Mouse (Mus musculus) thymus, adult 2 months (tissue): ENCODE data around the gene Cttnbp2. TPM values are rescaled to one million over a fixed set of nuclear protein-coding genes. Genes with fewer than 3 reads are reported as not detected.

Experiments used
- DNase-seq: peaks from one replicate; pipeline ENCODE4 v3.0.0; 2021
- H3K27ac ChIP-seq: fragments of 200-500 bp; 2 replicates; pipeline ENCODE4 v1.5.1; 2012; ENCODE audit warnings: low read length, control low read depth; ENCODE audit not compliant: control insufficient read depth, insufficient read depth
- H3K27me3 ChIP-seq: fragments of 200-500 bp; 2 replicates; pipeline ENCODE4 v1.6.1; 2012; ENCODE audit warnings: mild to moderate bottlenecking, low read length, moderate library complexity, mixed read lengths; ENCODE audit not compliant: control insufficient read depth, insufficient read depth
- H3K36me3 ChIP-seq: fragments of 200-500 bp; 2 replicates; pipeline ENCODE4 v1.6.1; 2012; ENCODE audit warnings: mild to moderate bottlenecking, low read length, moderate library complexity; ENCODE audit not compliant: control insufficient read depth, insufficient read depth
- H3K4me1 ChIP-seq: fragments of 200-500 bp; replicated peaks from 2 replicates; pipeline ENCODE4 v1.6.1; 2012; ENCODE audit warnings: low read length; ENCODE audit not compliant: control insufficient read depth, insufficient read depth
- H3K4me3 ChIP-seq: fragments of 200-500 bp; 2 replicates; pipeline ENCODE4 v1.5.1; 2012; ENCODE audit warnings: mild to moderate bottlenecking, low read length, control low read depth, moderate library complexity; ENCODE audit not compliant: control insufficient read depth, insufficient read depth
- CTCF ChIP-seq: fragments of 200-500 bp; IDR thresholded peaks from 2 replicates; pipeline ENCODE4 v1.5.1; 2012; ENCODE audit warnings: mild to moderate bottlenecking, control low read depth, low read length, moderate library complexity, borderline replicate concordance; ENCODE audit not compliant: control insufficient read depth, poor library complexity, insufficient read depth; ENCODE audit errors: extremely low read depth
- POLR2A ChIP-seq: fragments of 200-500 bp; IDR thresholded peaks from 2 replicates; pipeline ENCODE4 v1.6.1; 2012; ENCODE audit warnings: mild to moderate bottlenecking, low read length, control low read depth, moderate library complexity; ENCODE audit not compliant: control insufficient read depth, poor library complexity, insufficient read depth; ENCODE audit errors: extremely low read depth
- WGBS: fragments of 180-500 bp; shearing (Covaris S2); methylation state at CpG from one replicate; pipeline ENCODE4 v1.1.7; 2018; 5-methylcytosine and 5-hydroxymethylcytosine counted together
- polyA plus RNA-seq: library from polyadenylated mRNA; depleted of rRNA; stranded (reverse); fragments of >200 nt; gene quantifications from 2 replicates; pipeline ENCODE4 v1.2.3, GENCODE M21; 2012

Gene Cttnbp2
- polyA plus RNA-seq, 1 experiment: 0.49 TPM

DNA sequence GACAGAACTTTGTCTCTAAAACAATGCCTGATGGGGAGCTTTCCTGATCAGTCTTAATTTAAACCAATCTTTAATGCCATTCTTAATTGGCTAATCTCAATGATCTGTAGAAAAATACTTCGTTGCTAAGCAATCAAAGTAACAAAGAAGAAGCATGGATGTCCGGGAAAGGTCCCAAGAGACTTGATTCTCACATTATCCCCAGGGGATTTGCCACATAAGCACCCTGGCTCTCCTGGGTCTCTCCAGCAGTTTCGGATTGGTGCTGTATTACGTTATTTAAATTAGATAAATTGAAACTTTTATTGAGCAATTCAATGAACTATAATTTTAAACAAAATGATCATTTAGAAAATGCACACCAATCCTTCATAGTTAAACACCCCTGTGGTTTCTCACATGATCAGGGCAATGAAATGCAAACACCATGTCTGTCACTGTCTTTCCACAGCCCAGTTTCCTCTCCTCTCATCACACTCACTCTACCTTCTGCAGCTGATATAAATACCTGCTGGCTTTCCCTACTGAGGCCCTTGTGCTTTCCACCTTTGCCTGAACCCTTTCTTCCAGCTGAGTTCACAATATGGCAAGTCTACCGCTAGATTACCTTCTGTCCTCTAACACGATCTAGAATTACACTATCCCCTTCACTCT lies 22.3 kb downstream of the Cttnbp2 start:
- Histone ChIP-seq H3K4me1 (no peaks in the 10 kb centered on the region), H3K4me3 (no peak overlapping the region), H3K36me3 (no peaks in the 10 kb centered on the region), H3K27me3 (no peaks in the 10 kb centered on the region), H3K27ac (no peak overlapping the region)
- WGBS: 87% methylated on average over 6 of the region's 6 CpGs
- DNase-seq: no peak
- TF ChIP-seq CTCF (no peak), POLR2A (no peak)

DNA sequence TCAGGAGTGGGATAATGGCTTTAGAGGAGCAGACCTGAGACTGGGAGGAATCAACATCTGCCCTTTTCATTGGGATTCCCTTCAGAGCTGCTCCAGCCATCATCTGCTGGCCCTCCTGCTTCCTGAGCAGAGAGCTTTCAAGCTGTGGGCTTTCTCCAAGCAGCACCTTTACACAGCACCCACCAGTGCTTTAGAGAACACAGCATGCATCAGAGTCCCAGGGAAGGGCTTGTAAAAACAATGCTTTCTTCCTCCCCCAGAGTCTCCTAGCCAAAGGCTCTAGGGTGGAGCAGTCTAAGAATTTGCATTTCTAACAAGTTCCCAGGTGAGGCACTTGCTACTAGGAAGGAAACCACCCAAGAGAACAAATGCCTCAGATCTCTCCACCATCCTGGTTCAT lies 29.6 kb downstream of the Cttnbp2 start:
- Histone ChIP-seq H3K27me3 (no peaks in the 10 kb centered on the region), H3K27ac (no peak overlapping the region)
- TF ChIP-seq POLR2A (no peak), CTCF (no peak)

DNA sequence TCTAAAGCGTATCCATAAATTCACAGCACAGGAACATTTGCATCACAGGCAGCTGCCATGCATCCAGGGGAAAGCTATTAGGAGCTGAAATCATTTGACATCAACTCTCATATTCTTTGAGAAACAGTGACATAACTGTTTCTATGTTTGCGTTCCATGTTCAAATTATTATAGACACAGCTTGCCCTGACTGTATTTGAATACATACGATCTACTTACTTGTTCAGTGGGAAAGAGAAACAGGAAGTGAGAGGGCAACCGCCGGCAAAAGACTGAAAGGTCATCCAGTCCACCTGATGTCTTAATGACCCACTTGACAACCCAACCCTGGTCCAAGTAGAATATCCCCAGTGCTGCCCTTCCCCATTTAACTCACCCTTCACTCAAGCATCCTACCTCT lies 30.6 kb downstream of the Cttnbp2 start:
- Histone ChIP-seq H3K4me1 (no peaks in the 10 kb centered on the region), H3K36me3 (no peaks in the 10 kb centered on the region), H3K4me3 (no peak overlapping the region), H3K27me3 (no peaks in the 10 kb centered on the region), H3K27ac (no peak overlapping the region)
- WGBS: 64% methylated on average over 5 of the region's 5 CpGs
- DNase-seq: no peak
- TF ChIP-seq CTCF (no peak), POLR2A (no peak)

More for the DNA sequence above, 29.6 kb downstream of the Cttnbp2 start:
- Histone ChIP-seq H3K4me3 (no peak overlapping the region), H3K4me1 (no peaks in the 10 kb centered on the region), H3K36me3 (no peaks in the 10 kb centered on the region)
- DNase-seq: no peak

DNA sequence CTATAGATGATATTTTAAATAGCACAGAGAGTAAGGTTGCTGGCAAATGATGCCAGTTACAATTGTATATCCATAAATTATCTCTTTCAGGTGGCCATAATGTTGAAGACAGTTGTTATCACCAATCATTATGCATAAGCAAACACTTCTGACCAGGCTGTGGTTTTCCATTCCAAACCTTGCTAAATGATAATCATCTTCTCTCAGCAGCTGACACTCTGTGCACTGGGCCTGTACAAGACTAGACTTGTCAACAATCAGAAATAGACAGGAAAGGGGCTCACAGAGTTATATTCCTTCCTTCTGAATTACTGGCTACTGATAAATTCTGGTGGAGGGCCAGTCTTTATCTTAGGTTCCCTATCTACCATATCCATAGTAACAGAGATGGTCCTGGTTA lies 32.1 kb downstream of the Cttnbp2 start:
- no peaks in the 10 kb centered on the region for H3K36me3 ChIP-seq
- H3K27me3 ChIP-seq: no peaks in the 10 kb centered on the region
- DNase-seq: no peak
- no peaks in the 10 kb centered on the region for H3K4me1 ChIP-seq
- H3K4me3 ChIP-seq: no peak overlapping the region
- no peak overlapping the region for H3K27ac ChIP-seq
- TF ChIP-seq CTCF: no peak
- TF ChIP-seq POLR2A: no peak

DNA sequence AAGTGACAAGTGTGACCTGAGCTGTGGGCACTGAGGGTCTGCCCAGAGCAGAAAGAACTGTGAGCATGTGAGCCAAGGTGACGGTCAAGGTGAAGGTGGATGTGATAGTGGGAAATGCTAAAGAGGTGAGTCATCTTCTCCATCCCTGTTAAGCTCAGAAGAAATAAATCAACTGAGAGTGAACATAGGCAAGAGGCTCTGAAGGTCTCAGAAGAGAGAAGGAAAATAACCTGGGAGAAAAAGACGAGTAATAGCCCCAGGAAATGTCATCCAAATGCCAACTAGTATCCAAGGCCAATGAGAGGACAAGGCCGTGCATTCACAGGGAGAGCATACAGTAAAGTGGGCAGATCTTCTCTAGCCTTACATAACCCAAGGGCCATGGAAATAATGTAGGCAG lies 32.9 kb downstream of the Cttnbp2 start:
- DNase-seq: no peak
- Histone ChIP-seq H3K4me1 (no peaks in the 10 kb centered on the region), H3K36me3 (no peaks in the 10 kb centered on the region), H3K27ac (no peak overlapping the region), H3K4me3 (no peak overlapping the region), H3K27me3 (no peaks in the 10 kb centered on the region)
- 86% methylated on average over 3 of the region's 3 CpGs for WGBS
- TF ChIP-seq POLR2A (no peak), CTCF (no peak)

DNA sequence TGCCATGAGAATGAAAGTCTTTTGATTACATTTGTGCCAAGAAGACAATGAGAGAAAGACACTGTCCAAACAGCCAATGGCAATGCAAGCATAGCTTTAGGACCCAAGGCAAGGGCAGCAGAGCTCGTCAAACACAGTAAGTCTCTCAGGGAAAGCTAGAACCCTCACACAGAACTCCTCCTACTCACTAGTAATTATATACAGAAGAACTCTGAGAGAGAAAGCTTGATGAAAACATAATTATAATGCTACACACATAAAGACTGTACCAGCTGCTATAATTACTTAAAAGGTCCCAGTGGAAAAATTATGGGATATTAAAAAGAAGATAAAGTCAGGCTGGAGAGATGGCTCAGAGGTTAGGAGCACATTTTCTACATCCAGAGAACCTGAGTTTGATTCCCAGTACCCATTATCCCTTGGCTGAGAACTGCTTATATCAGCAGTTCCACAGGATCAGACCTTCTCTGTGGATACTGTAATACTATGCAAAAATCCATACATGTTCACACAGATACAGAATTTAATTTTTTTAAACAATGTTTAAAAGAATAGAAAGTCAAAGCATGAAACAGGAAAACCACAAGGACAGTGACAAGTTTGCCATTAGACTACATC lies 37.2 kb downstream of the Cttnbp2 start:
- Histone ChIP-seq H3K4me3 (no peak overlapping the region), H3K4me1 (no peaks in the 10 kb centered on the region), H3K36me3 (no peaks in the 10 kb centered on the region), H3K27me3 (no peaks in the 10 kb centered on the region), H3K27ac (no peak overlapping the region)
- no peak for TF ChIP-seq CTCF
- no peak for TF ChIP-seq POLR2A
- 75% methylated on average over 1 of the region's 1 CpGs for WGBS
- no peak for DNase-seq
